Mouse (Mus musculus) midbrain, embryonic 16.5 days (tissue): ENCODE data around the gene Rasgrf2. TPM values are rescaled to one million over a fixed set of nuclear protein-coding genes. Genes with fewer than 3 reads are reported as not detected.
A peak's percentile ranks its signal among the peaks of the same experiment; 100 is the strongest.

ENCODE experiments used
- ATAC-seq: fragments of 200-750 bp; cut with Nextera tagmentation; 2 replicates; pipeline ENCODE4 v1.8.0; 2017; ENCODE audit warnings: moderate TSS enrichment
- H3K27ac ChIP-seq: fragments of 300-500 bp; sonication (generic); 2 replicates; pipeline ENCODE4 v1.5.1; 2014; ENCODE audit warnings: mild to moderate bottlenecking, low read length, mixed read lengths
- H3K27me3 ChIP-seq: fragments of 300-500 bp; sonication (generic); 2 replicates; pipeline ENCODE4 v1.6.1; 2014; ENCODE audit warnings: low read depth, low read length, mixed read lengths; ENCODE audit not compliant: control insufficient read depth, insufficient read depth
- H3K36me3 ChIP-seq: fragments of 300-500 bp; sonication (generic); 2 replicates; pipeline ENCODE4 v1.6.1; 2014; ENCODE audit warnings: mild to moderate bottlenecking, low read length, moderate library complexity, mixed read lengths; ENCODE audit not compliant: control insufficient read depth, insufficient read depth
- H3K4me1 ChIP-seq: fragments of 300-500 bp; sonication (generic); 2 replicates; pipeline ENCODE4 v1.6.1; 2014; ENCODE audit warnings: mild to moderate bottlenecking, low read length, mixed read lengths; ENCODE audit not compliant: control insufficient read depth, insufficient read depth
- H3K4me2 ChIP-seq: fragments of 300-500 bp; sonication (generic); 2 replicates; pipeline ENCODE4 v1.6.1; 2014; ENCODE audit warnings: mild to moderate bottlenecking, low read length, mixed read lengths
- H3K4me3 ChIP-seq: fragments of 300-500 bp; sonication (generic); 2 replicates; pipeline ENCODE4 v1.5.1; 2014; ENCODE audit warnings: low read depth, mild to moderate bottlenecking, low read length, moderate library complexity, mixed read lengths
- H3K9ac ChIP-seq: fragments of 300-500 bp; sonication (generic); 2 replicates; pipeline ENCODE4 v1.6.1; 2014; ENCODE audit warnings: low read depth, low read length, mixed read lengths
- H3K9me3 ChIP-seq: fragments of 300-500 bp; sonication (generic); replicated peaks from 2 replicates; pipeline ENCODE4 v1.6.1; 2014; ENCODE audit warnings: mild to moderate bottlenecking, low read length, mixed read lengths; ENCODE audit not compliant: control insufficient read depth, poor library complexity, severe bottlenecking
- WGBS: fragments of 180-500 bp; shearing (Covaris S2); extraction: QIAGEN DNeasy Blood & Tissue Kit; methylation state at CpG from one replicate; pipeline ENCODE4 v1.1.7; 2014; 5-methylcytosine and 5-hydroxymethylcytosine counted together
- polyA plus RNA-seq: library from polyadenylated mRNA; unstranded; fragments of >200 nt; fragmentation: Nextera tagmentation; extraction: Ambion mirVana; gene quantifications from 2 replicates; pipeline ENCODE4 v1.2.1, GENCODE M21; 2015

Rasgrf2 gene
- polyA plus RNA-seq, 1 experiment from 2014 or later, result 14.6 TPM

DNA sequence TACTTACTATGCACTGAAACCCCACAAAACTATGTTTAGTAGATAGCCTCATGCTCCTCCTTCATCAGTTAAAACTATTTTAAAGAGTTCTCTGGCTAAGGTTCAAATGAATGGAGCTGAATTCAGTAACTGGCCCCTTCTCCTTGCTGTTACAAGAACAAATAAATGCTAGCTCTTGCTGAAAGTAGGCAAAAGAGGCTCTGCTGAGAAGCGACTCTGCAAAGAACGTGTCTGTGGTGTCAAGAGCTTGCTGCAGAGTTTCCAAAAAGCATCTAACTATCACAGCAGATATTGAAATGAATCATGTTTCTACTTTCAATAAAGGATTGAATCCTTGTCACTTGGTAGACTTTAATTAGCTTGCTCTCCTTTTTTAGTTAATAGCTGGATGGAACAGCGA, 106.3 kb downstream of the Rasgrf2 start:
- Histone ChIP-seq H3K4me3 (no peak overlapping the region), H3K36me3 (0 out of 2 replicates have a peak, but pooled peaks cover 2% of the 10 kb centered on the region), H3K9me3 (no peaks in the 10 kb centered on the region), H3K27ac (no peak overlapping the region), H3K4me1 (no peaks in the 10 kb centered on the region), H3K9ac (no peak overlapping the region), H3K27me3 (no peaks in the 10 kb centered on the region), H3K4me2 (no peak overlapping the region)
- no peak for ATAC-seq
- 96% methylated on average over 3 of the region's 3 CpGs for WGBS

DNA sequence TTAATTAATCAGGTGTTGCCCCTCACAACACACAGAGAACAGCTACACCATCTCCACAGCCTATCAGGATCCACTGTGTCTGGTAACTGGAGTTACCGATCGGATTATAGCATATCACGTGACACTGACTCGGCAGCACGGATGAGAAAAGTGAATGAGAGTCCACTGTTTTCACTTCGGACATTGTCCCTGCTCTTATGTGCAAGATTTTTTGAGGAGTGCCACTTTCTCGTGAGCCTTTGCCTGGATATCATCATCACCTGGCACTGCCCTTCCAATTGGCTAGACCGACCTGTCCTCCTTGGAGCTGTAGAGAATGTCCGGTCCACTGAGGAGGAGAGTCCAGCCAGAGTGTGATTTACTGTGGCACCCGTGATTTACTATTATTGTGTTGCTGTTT, 109.3 kb downstream of the Rasgrf2 start:
- Histone ChIP-seq H3K27ac (no peak overlapping the region), H3K27me3 (no peaks in the 10 kb centered on the region), H3K4me2 (no peak overlapping the region), H3K4me1 (no peaks in the 10 kb centered on the region), H3K9ac (no peak overlapping the region), H3K36me3 (0 out of 2 replicates have a peak, but pooled peaks cover 2% of the 10 kb centered on the region), H3K9me3 (no peaks in the 10 kb centered on the region), H3K4me3 (no peak overlapping the region)
- 88% methylated on average over 10 of the region's 10 CpGs for WGBS
- ATAC-seq, result no peak

DNA sequence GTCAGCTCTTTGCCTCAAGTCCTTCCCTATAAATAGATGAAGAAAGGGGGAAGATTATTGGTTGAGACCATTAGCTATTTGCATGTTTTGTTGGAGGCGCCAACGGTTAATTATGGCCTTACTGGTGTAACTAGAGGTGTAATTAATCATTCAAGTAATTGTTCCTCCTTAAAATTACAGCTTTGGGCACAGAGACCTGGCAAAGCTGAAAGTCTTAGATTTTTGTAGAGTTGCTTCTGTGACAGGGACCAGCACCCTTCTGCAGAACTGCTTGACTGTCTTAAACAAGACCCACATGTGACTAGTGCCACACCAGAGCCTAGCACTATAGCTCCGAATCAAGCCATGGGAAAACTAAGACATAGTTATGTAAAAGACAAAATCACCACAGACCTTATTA, 134.5 kb downstream of the Rasgrf2 start:
- 84% methylated on average over 3 of the region's 3 CpGs for whole genome bisulfite sequencing
- H3K4me1 ChIP-seq, result no peaks in the 10 kb centered on the region

DNA sequence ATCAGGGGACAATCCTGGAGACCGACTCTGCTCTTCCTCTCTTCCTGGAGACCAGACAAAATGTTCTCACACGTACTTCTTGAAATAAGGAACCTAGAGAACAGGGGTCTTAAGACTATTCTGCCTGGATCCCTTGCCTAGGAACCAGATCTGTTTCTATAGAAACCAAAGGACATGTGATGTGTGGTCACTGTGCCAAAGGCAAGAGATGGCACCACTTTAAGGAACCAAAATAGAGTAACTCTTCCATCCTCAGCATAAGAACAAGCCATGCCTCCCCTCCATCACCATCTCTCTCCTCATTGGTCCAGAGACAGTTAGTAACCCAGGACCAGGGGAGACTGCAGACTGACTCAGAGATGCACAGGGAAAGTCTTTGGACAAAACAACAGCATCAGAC, 140.0 kb downstream of the Rasgrf2 start:
- no peaks in the 10 kb centered on the region for H3K36me3 ChIP-seq
- no peak overlapping the region for H3K4me3 ChIP-seq
- H3K27ac ChIP-seq, result no peak overlapping the region
- H3K4me2 ChIP-seq, result no peak overlapping the region
- H3K27me3 ChIP-seq, result no peaks in the 10 kb centered on the region
- WGBS, result 74% methylated on average over 2 of the region's 2 CpGs
- no peaks in the 10 kb centered on the region for H3K9me3 ChIP-seq
- no peaks in the 10 kb centered on the region for H3K4me1 ChIP-seq
- ATAC-seq, result no peak
- no peak overlapping the region for H3K9ac ChIP-seq

More for the DNA sequence above, 134.5 kb downstream of the Rasgrf2 start:
- Histone ChIP-seq H3K9ac (no peak overlapping the region), H3K4me2 (no peak overlapping the region), H3K4me3 (no peak overlapping the region), H3K9me3 (no peaks in the 10 kb centered on the region), H3K27me3 (no peaks in the 10 kb centered on the region), H3K36me3 (no peaks in the 10 kb centered on the region), H3K27ac (no peak overlapping the region)
- no peak for ATAC-seq

DNA sequence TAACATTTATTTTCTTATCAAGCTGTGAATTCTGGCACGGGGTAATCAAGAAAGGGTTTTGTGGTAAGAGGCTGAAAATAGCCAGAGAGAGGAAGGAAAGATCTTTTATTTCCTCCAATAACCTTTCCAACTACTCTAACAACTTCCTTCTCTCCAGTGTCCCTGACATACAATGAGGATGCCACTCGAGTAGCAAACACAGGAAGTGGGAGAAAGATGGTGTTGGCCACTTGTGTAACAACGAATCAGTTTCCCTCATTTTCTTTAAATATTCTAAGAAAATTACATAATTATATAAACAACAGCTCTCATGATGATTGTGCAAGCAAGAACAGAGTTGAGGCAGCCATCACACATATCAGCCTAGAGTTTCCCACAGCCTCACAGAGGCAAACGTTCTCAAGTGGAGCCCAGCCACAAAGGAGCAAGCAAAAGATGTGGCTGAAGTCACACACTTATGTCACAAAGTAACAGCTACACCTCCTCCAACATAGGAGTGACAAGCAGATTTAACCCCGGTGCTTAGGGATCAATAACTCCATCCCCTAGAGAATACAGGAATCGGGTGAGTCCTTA, 140.7 kb downstream of the Rasgrf2 start:
- H3K27me3 ChIP-seq, result no peaks in the 10 kb centered on the region
- WGBS, result 76% methylated on average over 6 of the region's 6 CpGs

DNA sequence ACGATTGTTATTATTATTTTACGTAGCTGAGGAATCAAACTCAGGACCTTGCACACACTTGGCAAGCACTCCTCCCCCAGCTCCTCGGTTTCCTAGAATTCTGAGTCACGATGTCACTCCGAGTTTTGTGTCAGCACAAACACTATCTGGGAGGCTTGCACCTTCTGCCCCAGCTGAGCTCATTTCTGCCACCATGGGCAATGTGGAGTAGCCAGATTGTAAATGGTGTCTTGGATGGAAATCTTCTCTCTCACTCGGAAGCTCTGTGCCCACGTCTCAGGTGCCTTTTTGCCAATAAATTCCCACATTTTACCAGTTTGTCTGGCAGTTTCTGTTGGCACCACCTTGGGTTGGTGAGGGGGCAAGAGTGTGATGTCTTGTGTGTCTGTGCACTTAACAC, 143.1 kb downstream of the Rasgrf2 start:
- no peak overlapping the region for H3K4me2 ChIP-seq
- no peak for ATAC-seq
- no peaks in the 10 kb centered on the region for H3K9me3 ChIP-seq
- no peaks in the 10 kb centered on the region for H3K27me3 ChIP-seq
- no peak overlapping the region for H3K9ac ChIP-seq
- peaks cover 9% of the 10 kb centered on the region for H3K4me1 ChIP-seq
- WGBS, result 92% methylated on average over 7 of the region's 7 CpGs
- no peak overlapping the region for H3K27ac ChIP-seq
- no peaks in the 10 kb centered on the region for H3K36me3 ChIP-seq
- no peak overlapping the region for H3K4me3 ChIP-seq

More for the DNA sequence above, 140.7 kb downstream of the Rasgrf2 start:
- no peak overlapping the region for H3K4me2 ChIP-seq
- no peak for ATAC-seq
- H3K27ac ChIP-seq, result no peak overlapping the region
- no peaks in the 10 kb centered on the region for H3K9me3 ChIP-seq
- H3K9ac ChIP-seq, result no peak overlapping the region
- no peaks in the 10 kb centered on the region for H3K36me3 ChIP-seq
- peaks cover 5% of the 10 kb centered on the region for H3K4me1 ChIP-seq
- H3K4me3 ChIP-seq, result no peak overlapping the region

DNA sequence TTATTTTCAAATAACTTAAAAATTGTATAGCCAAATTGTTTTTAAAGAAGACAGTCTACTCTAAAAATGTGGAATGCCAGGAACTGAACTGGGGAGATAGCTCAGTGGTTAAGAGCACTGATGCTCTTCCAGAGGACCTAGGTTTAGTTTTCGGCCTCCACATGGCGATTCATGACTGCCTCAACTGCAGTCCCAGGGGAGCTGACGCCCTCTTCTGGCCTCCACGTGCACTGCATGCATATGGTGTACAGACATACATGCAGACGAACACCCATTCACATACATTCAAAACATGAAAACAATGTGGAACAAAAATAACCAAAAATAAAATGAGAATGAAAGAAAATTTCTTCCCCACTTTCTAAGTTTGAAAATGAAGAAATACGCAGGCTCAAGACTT, 144.5 kb downstream of the Rasgrf2 start:
- H3K4me2 ChIP-seq, result no peak overlapping the region
- WGBS, result 88% methylated on average over 6 of the region's 6 CpGs
- no peaks in the 10 kb centered on the region; the same call in 1 of the 2 replicates for H3K36me3 ChIP-seq
- no peak overlapping the region for H3K27ac ChIP-seq
- ATAC-seq, result no peak
- H3K9me3 ChIP-seq, result no peaks in the 10 kb centered on the region
- H3K4me1 ChIP-seq, result peaks cover 9% of the 10 kb centered on the region
- H3K9ac ChIP-seq, result no peak overlapping the region
- no peaks in the 10 kb centered on the region for H3K27me3 ChIP-seq
- no peak overlapping the region for H3K4me3 ChIP-seq

DNA sequence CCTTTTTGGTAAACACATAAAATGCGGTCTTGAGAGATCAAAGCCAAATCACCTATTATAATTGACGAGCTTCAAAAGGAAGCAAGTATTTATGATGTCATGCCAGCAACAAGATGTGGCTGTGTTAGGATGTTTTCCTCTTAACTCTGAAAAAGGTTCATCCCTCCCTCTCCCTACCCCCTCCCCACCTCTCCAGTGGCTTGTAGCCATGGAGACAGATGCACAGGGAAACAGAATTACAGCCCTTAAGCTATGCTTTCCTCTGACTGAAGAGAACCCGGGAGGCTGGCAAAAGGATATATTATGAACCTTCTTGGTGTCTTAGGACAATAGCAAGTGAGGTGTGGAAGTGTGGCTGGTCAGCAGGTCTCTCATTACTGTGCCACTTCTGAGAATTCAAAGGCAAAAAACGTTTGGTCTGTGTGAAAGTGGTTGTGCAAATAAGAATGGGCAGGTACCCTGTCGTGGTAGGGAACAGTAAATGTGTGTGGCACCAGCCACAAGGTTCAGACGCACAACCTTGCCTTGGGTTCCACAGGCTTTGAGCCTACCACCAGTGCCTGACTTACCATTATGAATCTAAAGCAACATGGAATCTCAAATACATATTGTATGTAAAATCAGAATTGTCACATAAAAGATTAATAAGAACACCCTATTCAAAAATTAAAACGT, 145.4 kb downstream of the Rasgrf2 start:
- Histone ChIP-seq H3K4me2 (peak overlapping the region; percentile 1; the same call in 1 of the 2 replicates), H3K27ac (peak overlapping the region; percentile 56), H3K9ac (no peak overlapping the region), H3K9me3 (no peaks in the 10 kb centered on the region), H3K36me3 (no peaks in the 10 kb centered on the region; the same call in 1 of the 2 replicates), H3K4me3 (no peak overlapping the region), H3K27me3 (no peaks in the 10 kb centered on the region), H3K4me1 (peaks cover 9% of the 10 kb centered on the region)
- WGBS, result 37% methylated on average over 7 of the region's 7 CpGs
- peak; percentile 93 for ATAC-seq

DNA sequence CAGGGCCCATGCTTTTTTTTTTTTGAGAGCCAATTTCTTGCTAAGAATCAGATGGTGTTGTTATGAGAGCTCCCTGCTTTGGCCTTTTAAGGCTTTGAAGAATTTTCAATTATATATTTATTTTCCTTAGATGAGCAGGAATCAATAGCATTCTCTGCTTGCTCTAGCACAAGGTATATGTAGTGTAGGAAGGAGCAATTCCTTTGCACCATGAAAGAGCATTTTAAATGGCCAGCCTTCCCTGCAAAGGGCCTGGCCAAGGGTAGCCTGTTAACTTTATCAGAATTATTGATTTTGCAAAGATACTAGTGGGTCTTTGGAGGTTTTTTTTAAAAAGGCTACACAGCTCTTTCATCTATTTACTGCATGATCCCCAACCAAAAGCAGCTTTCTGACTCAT, 146.4 kb downstream of the Rasgrf2 start:
- Histone ChIP-seq H3K9ac (no peak overlapping the region), H3K4me2 (no peak overlapping the region), H3K9me3 (no peaks in the 10 kb centered on the region), H3K4me3 (no peak overlapping the region), H3K27me3 (no peaks in the 10 kb centered on the region), H3K4me1 (peaks cover 9% of the 10 kb centered on the region), H3K27ac (0 out of 2 replicates have a peak overlapping the region, but pooled peaks have one; percentile 37), H3K36me3 (no peaks in the 10 kb centered on the region; the same call in 1 of the 2 replicates)
- ATAC-seq, result peak; percentile 69
